Mouse (Mus musculus): ENCODE measurements around the gene D17Wsu92e. TPM values are rescaled to one million over a fixed set of nuclear protein-coding genes. Genes with fewer than 3 reads are reported as not detected.

Gene D17Wsu92e
- total RNA-seq, 1 experiment from 2014 or later, result 171 TPM

GRCm38 (mm10) chr17:27762884-27763283 is 57.6 kb downstream of the D17Wsu92e start:
- ATAC-seq (replicated peaks; ENCODE audit: insufficient number of reproducible peaks, low FRiP score, low TSS enrichment, poor library complexity, severe bottlenecking), result no peak

- ATAC-seq (replicated peaks; ENCODE audit: insufficient number of reproducible peaks, low FRiP score, low TSS enrichment, poor library complexity, severe bottlenecking), result 0 out of 2 replicates have a peak, but pooled peaks have one; percentile 46
These were observed 58.7 kb downstream of the D17Wsu92e start for GRCm38 (mm10) chr17:27761639-27762336.

- no peak for ATAC-seq (replicated peaks; ENCODE audit: insufficient number of reproducible peaks, low FRiP score, low TSS enrichment, poor library complexity, severe bottlenecking)
These were observed 60.3 kb downstream of the D17Wsu92e start for GRCm38 (mm10) chr17:27760169-27760568.

- ATAC-seq (replicated peaks; ENCODE audit: insufficient number of reproducible peaks, low FRiP score, low TSS enrichment, poor library complexity, severe bottlenecking), result no peak
These were observed 68.9 kb downstream of the D17Wsu92e start for GRCm38 (mm10) chr17:27751314-27752202.

GRCm38 (mm10) chr17:27750451-27750942 is 70.0 kb downstream of the D17Wsu92e start:
- ATAC-seq (replicated peaks; ENCODE audit: insufficient number of reproducible peaks, low FRiP score, low TSS enrichment, poor library complexity, severe bottlenecking), result no peak

GRCm38 (mm10) chr17:27748123-27748522 is 72.3 kb downstream of the D17Wsu92e start:
- no peak for ATAC-seq (replicated peaks; ENCODE audit: insufficient number of reproducible peaks, low FRiP score, low TSS enrichment, poor library complexity, severe bottlenecking)

GRCm38 (mm10) chr17:27746446-27746845 is 74.0 kb downstream of the D17Wsu92e start:
- no peak for ATAC-seq (replicated peaks; ENCODE audit: insufficient number of reproducible peaks, low FRiP score, low TSS enrichment, poor library complexity, severe bottlenecking)

GRCm38 (mm10) chr17:27740961-27741360 is 79.5 kb downstream of the D17Wsu92e start:
- no peak for ATAC-seq (replicated peaks; ENCODE audit: insufficient number of reproducible peaks, low FRiP score, low TSS enrichment, poor library complexity, severe bottlenecking)

- no peak for ATAC-seq (replicated peaks; ENCODE audit: insufficient number of reproducible peaks, low FRiP score, low TSS enrichment, poor library complexity, severe bottlenecking)
These were observed 85.9 kb downstream of the D17Wsu92e start for GRCm38 (mm10) chr17:27734344-27735073.

- ATAC-seq (replicated peaks; ENCODE audit: insufficient number of reproducible peaks, low FRiP score, low TSS enrichment, poor library complexity, severe bottlenecking), result no peak
These were observed 87.8 kb downstream of the D17Wsu92e start for GRCm38 (mm10) chr17:27732694-27733093.

- ATAC-seq (replicated peaks; ENCODE audit: insufficient number of reproducible peaks, low FRiP score, low TSS enrichment, poor library complexity, severe bottlenecking), result no peak
These were observed 88.3 kb downstream of the D17Wsu92e start for GRCm38 (mm10) chr17:27732152-27732551.

- no peak for ATAC-seq (replicated peaks; ENCODE audit: insufficient number of reproducible peaks, low FRiP score, low TSS enrichment, poor library complexity, severe bottlenecking)
These were observed 91.7 kb downstream of the D17Wsu92e start, which contains the start of gene Spdef for GRCm38 (mm10) chr17:27728770-27729169. Gene Spdef, minus strand, starts transcription at chr17:27728955.

- ATAC-seq (replicated peaks; ENCODE audit: insufficient number of reproducible peaks, low FRiP score, low TSS enrichment, poor library complexity, severe bottlenecking), result no peak
These were observed 93.9 kb downstream of the D17Wsu92e start for GRCm38 (mm10) chr17:27726527-27726926.

GRCm38 (mm10) chr17:27725412-27725811 is 95.0 kb downstream of the D17Wsu92e start:
- ATAC-seq (replicated peaks; ENCODE audit: insufficient number of reproducible peaks, low FRiP score, low TSS enrichment, poor library complexity, severe bottlenecking), result no peak

GRCm38 (mm10) chr17:27725011-27725410 is 95.4 kb downstream of the D17Wsu92e start:
- no peak for ATAC-seq (replicated peaks; ENCODE audit: insufficient number of reproducible peaks, low FRiP score, low TSS enrichment, poor library complexity, severe bottlenecking)

GRCm38 (mm10) chr17:27724327-27724726 is 96.1 kb downstream of the D17Wsu92e start:
- no peak for ATAC-seq (replicated peaks; ENCODE audit: insufficient number of reproducible peaks, low FRiP score, low TSS enrichment, poor library complexity, severe bottlenecking)

GRCm38 (mm10) chr17:27721125-27721664 is 99.3 kb downstream of the D17Wsu92e start:
- no peak for ATAC-seq (replicated peaks; ENCODE audit: insufficient number of reproducible peaks, low FRiP score, low TSS enrichment, poor library complexity, severe bottlenecking)

- no peak for ATAC-seq (replicated peaks; ENCODE audit: insufficient number of reproducible peaks, low FRiP score, low TSS enrichment, poor library complexity, severe bottlenecking)
These were observed 100.1 kb downstream of the D17Wsu92e start for GRCm38 (mm10) chr17:27720326-27720725.

- no peak for ATAC-seq (replicated peaks; ENCODE audit: insufficient number of reproducible peaks, low FRiP score, low TSS enrichment, poor library complexity, severe bottlenecking)
These were observed 100.8 kb downstream of the D17Wsu92e start for GRCm38 (mm10) chr17:27719663-27720062.
